Mouse (Mus musculus): ENCODE data around the gene Bsn. TPM values are rescaled to one million over a fixed set of nuclear protein-coding genes. Genes with fewer than 3 reads are reported as not detected.

Gene Bsn
- polyA plus RNA-seq, 1 experiment from 2014 or later = 7.0 TPM

DNA sequence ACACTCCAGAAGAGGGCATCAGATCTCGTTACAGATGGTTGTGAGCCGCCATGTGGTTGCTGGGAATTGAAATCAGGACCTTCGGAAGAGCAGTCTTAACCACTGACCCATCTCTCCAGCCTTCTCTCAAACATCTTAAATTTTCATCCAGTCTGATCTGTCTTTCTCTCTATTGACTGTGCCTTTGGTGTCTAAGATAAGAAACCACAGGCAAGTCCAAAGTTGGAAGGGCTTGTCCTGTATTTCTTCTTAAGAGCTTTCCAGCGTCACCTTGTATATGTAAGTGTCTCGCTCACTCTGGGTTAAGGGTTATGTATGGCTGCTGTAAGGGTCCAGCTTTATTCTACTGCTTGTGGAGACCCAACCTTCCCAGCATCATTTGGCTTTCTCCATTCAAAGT is 58.7 kb downstream of the Bsn start:
- Histone ChIP-seq H3K9ac (no peak overlapping the region), H3K4me1 (replicated peaks) (no peaks in the 10 kb centered on the region), H3K36me3 (peaks cover 20% of the 10 kb centered on the region), H3K9me3 (no peaks in the 10 kb centered on the region), H3K4me2 (no peak overlapping the region), H3K27me3 (no peaks in the 10 kb centered on the region), H3K27ac (replicated peaks) (no peak overlapping the region), H3K4me3 (no peak overlapping the region)
- WGBS = 86% methylated on average over 5 of the region's 5 CpGs
- ATAC-seq (ENCODE audit: low read depth) = no peak

DNA sequence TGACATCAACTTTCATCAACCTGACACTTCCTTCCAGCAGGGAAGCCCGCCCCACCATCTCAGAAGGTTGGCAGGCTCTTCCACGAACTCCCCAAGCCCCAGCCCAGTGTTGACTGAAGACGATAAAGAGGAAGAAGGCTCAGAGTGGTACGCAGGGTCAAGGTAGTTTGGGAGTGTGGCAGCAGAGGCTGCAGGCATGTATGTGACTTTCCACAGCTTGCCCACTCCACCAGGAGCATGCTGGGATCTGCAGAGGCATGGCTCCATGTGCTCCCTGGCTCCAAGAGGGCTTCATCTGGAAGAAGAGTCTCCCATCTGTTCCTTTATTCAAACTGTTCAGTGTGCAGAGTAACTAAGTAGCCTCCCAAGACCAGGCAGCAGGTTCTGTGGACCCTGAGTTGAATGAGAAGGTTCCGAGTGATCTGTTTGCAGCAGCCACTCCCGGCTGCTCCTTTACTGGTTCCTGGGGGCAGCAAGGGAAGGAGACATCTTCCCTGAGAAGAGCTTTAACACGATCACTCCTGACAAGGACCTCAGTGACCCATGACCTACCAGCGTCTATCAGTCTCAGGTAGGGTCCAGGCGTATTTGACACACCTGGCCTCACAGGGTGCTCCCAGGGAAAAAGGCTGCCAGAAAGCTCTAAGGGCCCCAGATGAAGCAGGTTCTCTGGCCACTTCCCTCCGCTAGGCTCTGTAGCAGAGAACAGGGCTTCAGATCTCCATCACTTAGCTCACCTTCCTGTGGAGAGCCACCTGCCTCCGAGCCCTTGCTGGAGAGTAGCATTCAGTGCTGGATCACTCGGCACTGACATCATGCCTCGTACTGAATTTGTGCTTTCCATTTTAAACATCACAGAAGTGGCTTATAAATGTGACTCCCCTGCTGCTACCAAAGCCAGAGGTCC is 60.9 kb downstream of the Bsn start:
- no peak for ATAC-seq (ENCODE audit: low read depth)
- no peak overlapping the region for H3K27ac ChIP-seq (replicated peaks)
- H3K9me3 ChIP-seq = no peaks in the 10 kb centered on the region
- H3K36me3 ChIP-seq = peaks cover 34% of the 10 kb centered on the region
- no peaks in the 10 kb centered on the region for H3K27me3 ChIP-seq
- H3K4me2 ChIP-seq = no peak overlapping the region
- 86% methylated on average over 13 of the region's 13 CpGs for WGBS
- H3K4me3 ChIP-seq = no peak overlapping the region
- H3K4me1 ChIP-seq (replicated peaks) = no peaks in the 10 kb centered on the region
- no peak overlapping the region for H3K9ac ChIP-seq

DNA sequence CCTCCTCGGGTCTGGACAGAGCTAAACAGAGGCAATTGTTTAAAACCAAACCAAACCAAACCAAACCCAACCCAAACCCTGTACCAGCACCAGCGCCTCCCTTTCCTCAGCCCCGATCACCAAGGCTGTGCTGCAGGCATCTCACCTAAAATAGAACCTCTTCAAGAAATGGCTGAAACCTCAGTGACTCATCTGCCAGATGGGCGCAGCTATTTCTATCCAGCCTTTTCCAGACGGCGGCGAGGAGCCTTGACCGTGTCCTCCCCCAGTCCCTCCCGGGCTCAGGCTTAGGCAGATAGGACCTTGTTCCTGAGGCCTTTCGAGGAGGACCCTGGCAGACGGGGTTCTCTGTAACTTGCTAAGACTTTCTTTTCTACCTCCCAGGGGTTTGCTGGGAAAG is 61.9 kb downstream of the Bsn start:
- Histone ChIP-seq H3K27me3 (no peaks in the 10 kb centered on the region), H3K27ac (replicated peaks) (no peak overlapping the region), H3K9ac (no peak overlapping the region), H3K4me3 (no peak overlapping the region), H3K9me3 (no peaks in the 10 kb centered on the region), H3K4me1 (replicated peaks) (no peaks in the 10 kb centered on the region), H3K36me3 (peaks cover 34% of the 10 kb centered on the region), H3K4me2 (no peak overlapping the region)
- no peak for ATAC-seq (ENCODE audit: low read depth)
- 83% methylated on average over 11 of the region's 11 CpGs for WGBS

DNA sequence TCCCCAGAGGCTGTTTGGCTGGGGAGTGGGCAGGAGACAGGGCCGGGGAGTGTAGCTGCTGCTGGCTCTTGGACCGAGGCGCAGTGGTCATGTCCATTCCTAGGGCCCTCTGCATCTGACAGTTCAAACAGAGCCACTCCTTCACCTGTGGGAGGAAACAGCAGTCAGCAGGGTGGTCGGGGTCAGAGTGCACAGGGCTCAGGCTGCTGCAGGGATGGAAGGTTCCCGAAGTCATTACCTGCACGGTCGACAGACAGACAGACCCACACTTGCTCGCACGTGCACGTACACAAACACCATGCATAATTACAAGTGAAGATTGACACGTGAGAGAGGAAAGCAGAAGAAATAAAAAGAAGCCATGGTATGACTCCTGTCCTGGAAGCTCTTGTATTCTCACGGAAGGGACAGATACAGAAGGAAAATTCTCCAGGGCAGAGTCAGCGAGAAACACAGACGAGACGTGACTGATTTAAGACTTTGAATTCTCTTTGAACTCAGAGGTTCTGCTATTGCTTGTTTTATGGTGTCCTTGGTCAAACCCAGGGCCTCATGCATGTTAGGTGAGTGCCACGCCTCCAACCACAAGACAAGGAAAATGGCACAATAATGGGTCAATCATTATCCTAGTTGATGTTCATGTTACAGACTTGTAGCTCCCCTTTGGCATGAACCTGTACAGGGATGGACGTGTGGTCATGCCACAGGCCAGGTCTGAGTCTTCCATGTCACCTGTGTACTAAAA is 63.6 kb downstream of the Bsn start:
- no peak overlapping the region for H3K4me2 ChIP-seq
- no peak overlapping the region for H3K4me3 ChIP-seq
- no peaks in the 10 kb centered on the region for H3K27me3 ChIP-seq
- no peaks in the 10 kb centered on the region for H3K4me1 ChIP-seq (replicated peaks)
- H3K9me3 ChIP-seq = no peaks in the 10 kb centered on the region
- peaks cover 35% of the 10 kb centered on the region for H3K36me3 ChIP-seq
- no peak overlapping the region for H3K9ac ChIP-seq
- H3K27ac ChIP-seq (replicated peaks) = no peak overlapping the region
- ATAC-seq (ENCODE audit: low read depth) = no peak
- WGBS = 81% methylated on average over 17 of the region's 17 CpGs

DNA sequence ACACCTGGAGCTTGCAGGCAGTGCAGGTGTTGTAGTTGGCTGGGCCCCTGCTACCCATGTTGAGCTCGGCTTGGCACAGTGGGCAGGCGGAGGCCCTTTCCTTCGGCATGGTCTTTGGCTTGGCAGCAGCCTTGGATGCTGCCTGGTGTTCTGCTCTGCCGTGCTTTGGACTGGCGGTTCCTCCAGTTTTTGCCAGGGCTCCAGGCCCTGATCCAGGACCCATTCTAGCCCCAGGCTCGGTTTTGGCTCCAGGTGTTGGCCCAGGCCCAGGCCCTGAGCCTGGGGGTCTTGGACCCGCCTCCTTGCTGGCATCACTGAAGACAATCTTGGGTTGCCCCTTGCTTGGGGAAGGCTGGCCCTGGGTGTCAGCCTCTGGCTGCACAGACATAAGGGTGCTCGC is 64.5 kb downstream of the Bsn start:
- Histone ChIP-seq H3K36me3 (peaks cover 33% of the 10 kb centered on the region), H3K9me3 (no peaks in the 10 kb centered on the region), H3K9ac (no peak overlapping the region), H3K4me1 (replicated peaks) (no peaks in the 10 kb centered on the region), H3K27me3 (no peaks in the 10 kb centered on the region), H3K4me2 (no peak overlapping the region), H3K4me3 (no peak overlapping the region), H3K27ac (replicated peaks) (no peak overlapping the region)
- 83% methylated on average over 8 of the region's 8 CpGs for WGBS
- no peak for ATAC-seq (ENCODE audit: low read depth)

DNA sequence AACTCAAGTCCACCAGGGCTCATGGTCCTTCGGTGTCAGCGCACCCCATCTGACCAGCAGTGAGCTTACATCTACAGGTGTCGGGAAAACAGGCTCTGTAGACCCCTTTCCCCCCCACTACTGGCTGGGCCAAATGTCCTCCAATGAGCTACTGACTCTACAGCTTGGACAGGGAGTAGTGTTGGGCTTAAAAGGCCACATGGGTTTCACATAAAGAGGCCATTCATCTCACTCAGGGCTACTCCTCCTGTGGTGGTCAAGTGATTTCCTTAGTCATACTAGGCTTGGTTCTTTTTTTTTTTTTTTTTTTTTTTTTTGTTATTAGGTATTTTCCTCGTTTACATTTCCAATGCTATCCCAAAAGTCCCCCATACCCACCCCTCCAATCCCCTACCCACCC is 66.3 kb downstream of the Bsn start:
- WGBS = 80% methylated on average over 4 of the region's 4 CpGs

DNA sequence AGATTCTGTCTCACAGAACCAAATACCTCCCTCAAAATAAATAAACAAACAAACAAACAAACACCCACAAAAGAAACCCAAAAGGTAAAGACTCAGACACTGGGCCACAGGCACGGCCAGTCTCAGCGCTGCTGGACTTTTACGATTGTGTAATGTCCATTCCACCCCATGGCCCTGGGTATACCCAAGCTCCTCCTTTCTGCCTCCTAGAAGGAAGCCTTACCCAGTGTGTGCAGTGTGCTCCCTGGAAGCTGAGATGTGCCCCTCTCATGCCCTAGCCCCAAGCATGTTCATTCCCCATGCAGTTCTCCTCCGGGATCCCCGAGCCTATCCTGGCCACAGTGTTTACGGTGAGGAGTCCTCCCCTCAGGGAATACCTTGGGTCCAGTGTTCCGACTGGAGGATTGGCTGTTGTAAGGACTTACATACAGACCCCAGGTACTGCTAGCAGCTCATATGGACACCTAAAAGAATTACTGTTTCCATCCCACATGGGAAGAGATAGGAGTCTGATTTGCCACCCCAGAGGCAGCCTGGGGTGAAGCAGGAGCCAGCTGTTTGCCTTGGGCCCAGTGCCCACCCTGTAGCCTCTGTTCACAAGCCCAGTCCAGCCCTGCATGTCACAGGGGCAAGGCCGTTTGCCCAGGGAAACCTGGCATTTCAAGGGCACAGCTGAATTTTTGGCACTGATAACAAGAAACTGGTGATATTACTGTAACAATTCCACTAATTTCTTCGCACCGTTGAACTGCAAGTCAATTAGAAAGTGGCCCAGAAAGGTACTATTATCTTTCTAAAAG is 68.8 kb downstream of the Bsn start:
- ATAC-seq (ENCODE audit: low read depth) = no peak
- H3K4me1 ChIP-seq (replicated peaks) = no peaks in the 10 kb centered on the region
- no peak overlapping the region for H3K4me2 ChIP-seq
- 89% methylated on average over 10 of the region's 10 CpGs for WGBS
- H3K27me3 ChIP-seq = no peaks in the 10 kb centered on the region
- no peak overlapping the region for H3K4me3 ChIP-seq
- H3K27ac ChIP-seq (replicated peaks) = no peak overlapping the region
- peaks cover 35% of the 10 kb centered on the region for H3K36me3 ChIP-seq
- no peak overlapping the region for H3K9ac ChIP-seq
- H3K9me3 ChIP-seq = no peaks in the 10 kb centered on the region

More for the DNA sequence above, 66.3 kb downstream of the Bsn start:
- no peaks in the 10 kb centered on the region for H3K27me3 ChIP-seq
- ATAC-seq (ENCODE audit: low read depth) = no peak
- H3K9ac ChIP-seq = no peak overlapping the region
- no peak overlapping the region for H3K4me3 ChIP-seq
- no peaks in the 10 kb centered on the region for H3K4me1 ChIP-seq (replicated peaks)
- H3K27ac ChIP-seq (replicated peaks) = no peak overlapping the region
- no peaks in the 10 kb centered on the region for H3K9me3 ChIP-seq
- no peak overlapping the region for H3K4me2 ChIP-seq
- H3K36me3 ChIP-seq = peaks cover 24% of the 10 kb centered on the region

DNA sequence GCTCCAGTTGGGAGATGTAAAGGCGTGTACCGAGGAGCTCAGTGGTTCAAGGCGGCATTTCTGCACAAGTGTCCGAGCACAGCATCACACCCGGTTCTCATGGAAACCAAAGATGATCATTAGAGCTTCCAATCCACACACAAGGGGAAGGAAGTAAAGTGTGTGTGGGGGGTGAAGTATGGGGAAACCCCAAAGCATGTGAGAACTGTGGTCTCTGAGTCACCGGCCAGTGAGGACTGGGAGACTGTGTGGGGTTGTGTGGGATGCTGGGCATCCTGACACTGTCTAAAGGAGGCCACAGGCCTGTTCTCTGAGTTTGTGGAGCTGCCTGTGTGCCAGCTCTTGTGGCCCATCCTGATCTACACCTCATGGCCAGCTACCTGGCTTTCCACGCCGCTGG is 69.5 kb downstream of the Bsn start:
- ATAC-seq (ENCODE audit: low read depth) = no peak
- 94% methylated on average over 8 of the region's 8 CpGs for WGBS

DNA sequence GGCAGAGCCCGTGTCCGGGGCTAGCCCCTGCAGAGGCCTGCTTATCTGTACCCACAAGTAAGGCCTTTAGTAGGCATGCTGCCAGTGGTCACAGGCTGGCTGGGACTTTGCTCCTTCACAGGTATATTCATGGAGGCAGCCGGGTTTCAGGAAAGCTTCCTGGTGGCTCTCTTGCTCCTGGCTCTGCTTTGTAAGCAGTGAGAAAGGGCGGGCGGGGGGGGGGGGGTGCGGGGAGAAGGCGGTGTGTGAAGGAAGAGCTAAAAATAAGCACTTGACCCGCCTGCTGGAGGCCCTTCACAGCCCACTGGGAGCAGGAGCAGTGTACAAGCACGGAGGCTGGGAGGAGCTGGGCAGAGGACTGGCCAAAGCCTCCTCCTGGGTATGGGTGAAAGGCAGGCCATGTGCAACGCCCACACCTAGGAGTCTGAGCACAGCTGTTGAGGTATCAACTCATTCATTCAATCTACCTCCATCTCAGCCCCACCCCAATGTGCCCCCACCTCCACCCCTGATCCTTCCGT is 70.2 kb downstream of the Bsn start:
- no peak overlapping the region for H3K27ac ChIP-seq (replicated peaks)
- H3K4me1 ChIP-seq (replicated peaks) = no peaks in the 10 kb centered on the region
- no peaks in the 10 kb centered on the region for H3K9me3 ChIP-seq
- no peaks in the 10 kb centered on the region for H3K27me3 ChIP-seq
- no peak overlapping the region for H3K4me2 ChIP-seq
- H3K36me3 ChIP-seq = peaks cover 36% of the 10 kb centered on the region
- WGBS = 64% methylated on average over 8 of the region's 11 CpGs
- no peak for ATAC-seq (ENCODE audit: low read depth)
- H3K9ac ChIP-seq = no peak overlapping the region
- H3K4me3 ChIP-seq = no peak overlapping the region

More for the DNA sequence above, 69.5 kb downstream of the Bsn start:
- H3K27me3 ChIP-seq = no peaks in the 10 kb centered on the region
- H3K36me3 ChIP-seq = peaks cover 35% of the 10 kb centered on the region
- no peak overlapping the region for H3K4me3 ChIP-seq
- no peak overlapping the region for H3K4me2 ChIP-seq
- H3K9me3 ChIP-seq = no peaks in the 10 kb centered on the region
- H3K9ac ChIP-seq = no peak overlapping the region
- H3K27ac ChIP-seq (replicated peaks) = no peak overlapping the region
- H3K4me1 ChIP-seq (replicated peaks) = no peaks in the 10 kb centered on the region

DNA sequence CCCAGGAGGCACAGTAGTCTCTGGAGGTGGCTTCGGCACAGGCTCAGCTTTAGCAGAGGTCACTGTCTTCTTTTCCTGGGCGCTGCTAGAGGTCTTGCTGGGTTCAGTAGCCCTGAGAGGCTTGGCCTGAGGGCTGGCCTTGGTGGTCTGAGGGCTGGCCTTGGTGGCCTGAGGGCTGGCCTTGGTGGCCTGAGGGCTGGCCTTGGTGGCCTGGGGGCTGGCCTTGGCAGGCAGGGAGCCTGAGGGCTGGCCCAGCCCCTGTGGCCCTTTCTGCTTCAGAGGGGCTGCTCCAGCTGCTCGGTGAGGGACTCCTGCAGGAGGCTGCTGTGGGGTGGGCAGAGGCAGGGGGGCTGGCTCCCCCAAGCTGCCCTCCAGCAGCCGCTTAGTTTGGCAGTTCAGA is 73.0 kb downstream of the Bsn start:
- H3K27me3 ChIP-seq = no peaks in the 10 kb centered on the region
- H3K4me2 ChIP-seq = no peak overlapping the region
- H3K4me1 ChIP-seq (replicated peaks) = no peaks in the 10 kb centered on the region
- no peak for ATAC-seq (ENCODE audit: low read depth)
- WGBS = 66% methylated on average over 4 of the region's 4 CpGs
- H3K27ac ChIP-seq (replicated peaks) = no peak overlapping the region
- H3K36me3 ChIP-seq = peaks cover 57% of the 10 kb centered on the region
- H3K9me3 ChIP-seq = no peaks in the 10 kb centered on the region
- no peak overlapping the region for H3K4me3 ChIP-seq
- H3K9ac ChIP-seq = no peak overlapping the region

DNA sequence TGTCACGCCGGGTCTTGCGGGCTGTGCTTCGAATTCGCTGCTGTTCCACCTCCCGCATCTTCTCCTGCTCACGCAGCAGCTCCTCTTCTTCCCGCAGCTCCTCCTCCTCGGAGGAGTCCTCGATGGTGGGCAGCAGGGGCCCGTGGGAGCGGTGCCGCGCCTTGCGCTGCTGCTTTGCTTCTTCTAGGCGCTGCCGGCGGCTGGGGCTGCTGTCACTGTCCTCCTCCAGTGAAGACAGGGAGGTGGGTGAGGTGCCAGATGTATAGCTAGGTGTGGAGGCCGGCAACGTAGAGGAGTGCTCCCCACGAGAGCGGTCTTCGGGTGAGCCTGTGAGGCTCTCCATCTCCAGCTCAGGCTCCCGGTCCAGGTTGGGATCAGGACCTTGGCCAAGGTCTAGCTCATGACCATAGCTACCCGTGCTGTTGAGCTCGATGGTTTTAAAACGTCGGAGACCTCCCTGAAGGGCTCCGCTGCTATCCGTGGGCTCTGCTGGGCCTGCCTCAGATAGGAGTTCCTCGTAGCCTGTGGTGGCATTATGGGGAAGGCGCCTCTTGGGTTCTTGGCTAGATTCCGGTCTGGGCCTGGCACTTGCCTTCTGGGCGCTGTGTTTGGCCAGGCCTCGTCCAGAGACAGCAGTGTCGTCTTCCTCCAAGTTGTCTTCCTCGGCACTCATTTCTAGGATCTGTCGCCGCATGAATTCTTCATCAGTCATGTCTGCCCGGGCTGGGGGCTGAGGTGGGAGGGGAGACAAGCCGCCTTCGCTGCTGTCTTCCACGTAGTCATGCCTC is 74.7 kb downstream of the Bsn start:
- H3K36me3 ChIP-seq = peaks cover 73% of the 10 kb centered on the region
- peaks cover 9% of the 10 kb centered on the region for H3K4me1 ChIP-seq (replicated peaks)
- H3K9ac ChIP-seq = no peak overlapping the region
- WGBS = 70% methylated on average over 43 of the region's 43 CpGs
- no peak overlapping the region for H3K4me3 ChIP-seq
- no peaks in the 10 kb centered on the region for H3K27me3 ChIP-seq
- no peaks in the 10 kb centered on the region for H3K9me3 ChIP-seq
- no peak overlapping the region for H3K4me2 ChIP-seq
- no peak overlapping the region for H3K27ac ChIP-seq (replicated peaks)
- no peak for ATAC-seq (ENCODE audit: low read depth)
